Mouse (Mus musculus): Measurements from ENCODE around the gene Zfp207. TPM values are rescaled to one million over a fixed set of nuclear protein-coding genes. Genes with fewer than 3 reads are reported as not detected.

The Zfp207 gene
- total RNA-seq, 2 experiments from 2014 or later = 192 to 194 TPM

Other genes starting within 250 kb of the Zfp207 start
- gene Tefm, start 241.1 kb upstream of the Zfp207 start, total RNA-seq (2021) = 10 to 100 TPM; 20.9 to 22.8 TPM
- gene Adap2, start 229.2 kb upstream of the Zfp207 start, total RNA-seq (2021) = 10 to 100 TPM; 11.4 to 14.3 TPM
- gene Rnf135, start 199.4 kb upstream of the Zfp207 start, total RNA-seq (2021) = 10 to 100 TPM; 16.0 to 16.2 TPM
- 10 to 100 TPM; 61.4 to 65.9 TPM for gene Rhot1, start 174.3 kb upstream of the Zfp207 start, total RNA-seq (2021)
- 1 to 10 TPM; 3.9 to 4.6 TPM for gene Rhbdl3, start 82.4 kb upstream of the Zfp207 start, total RNA-seq (2021)
- gene 5730455P16Rik, start 5.2 kb upstream of the Zfp207 start, total RNA-seq (2021) = 10 to 100 TPM; 23.5 to 25.2 TPM
- gene Psmd11, start 45.3 kb downstream of the Zfp207 start, total RNA-seq (2021) = 100 to 1,000 TPM; 116 to 131 TPM
- gene Cdk5r1, start 93.7 kb downstream of the Zfp207 start, total RNA-seq (2021) = 1 to 10 TPM; 8.0 to 9.6 TPM